Mouse (Mus musculus) testis, postnatal 10 days (tissue): ENCODE measurements around the gene Cga.

Experiments
- DNase-seq: peaks from one replicate; pipeline ENCODE4 v3.0.0; 2021; ENCODE audit warnings: low spot score

Gene Cga

GRCm38 (mm10) chr4:34893479-34893878 is at the start of gene Cga:
TSS of gene Cga (plus strand) at chr4:34893779.
- no peak for DNase-seq

- DNase-seq, result no peak
Observed at GRCm38 (mm10) chr4:34843839-34844238, 49.7 kb upstream of the Cga start.

DNA sequence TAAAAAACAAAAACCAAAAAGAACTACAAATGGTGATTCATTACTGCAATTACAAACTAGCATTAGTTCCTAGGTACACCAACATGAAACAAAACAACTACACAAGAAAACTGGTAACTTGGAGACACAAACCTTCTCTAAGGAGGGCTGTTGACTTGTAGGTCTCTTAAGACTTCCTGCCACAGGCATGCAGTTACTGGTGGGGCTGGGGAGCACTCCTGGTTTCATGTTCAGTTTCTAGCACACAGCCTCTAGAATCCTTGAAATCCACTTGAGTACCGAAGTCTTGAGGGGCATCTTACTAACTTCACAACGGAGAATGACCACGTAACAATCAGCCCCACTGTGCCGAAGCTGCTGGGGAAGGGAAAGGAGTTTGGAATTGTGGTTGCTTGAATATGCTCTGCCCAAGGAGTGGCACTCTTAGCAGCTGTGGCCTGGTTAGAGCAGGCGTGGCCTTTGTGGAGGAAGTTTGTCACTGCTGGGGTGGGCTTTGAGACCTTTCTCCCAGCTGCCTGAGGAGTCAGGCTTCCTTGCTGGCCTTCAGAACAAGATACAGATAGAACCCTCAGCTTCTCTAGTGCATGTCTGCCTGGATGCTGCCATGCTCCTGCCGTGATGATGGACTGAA is 45.8 kb upstream of the Cga start:
- no peak for DNase-seq

GRCm38 (mm10) chr4:34850156-34850555 is 43.4 kb upstream of the Cga start:
- no peak for DNase-seq

- no peak for DNase-seq
Observed at GRCm38 (mm10) chr4:34852051-34852450, 41.5 kb upstream of the Cga start.

DNA sequence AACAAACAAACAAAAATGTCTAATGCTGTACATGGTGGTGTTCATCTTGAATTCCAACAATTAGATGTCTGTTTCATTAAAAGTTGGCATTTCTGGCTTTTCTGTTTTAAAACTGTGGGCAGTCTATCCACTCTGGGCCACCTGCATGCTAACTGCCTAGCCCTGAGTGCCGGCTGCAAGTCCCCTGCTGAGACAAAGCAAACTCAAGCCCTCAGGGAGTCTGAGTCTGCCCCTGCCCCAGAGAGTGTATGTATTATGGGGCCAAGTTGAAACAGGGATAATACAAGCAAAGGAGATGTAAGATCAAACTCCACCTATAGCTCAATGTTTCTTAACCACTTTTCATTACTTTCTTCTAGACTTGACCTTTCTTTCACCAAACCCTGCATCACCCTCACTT is 37.6 kb upstream of the Cga start:
- DNase-seq, result no peak

GRCm38 (mm10) chr4:34858903-34859302 is 34.7 kb upstream of the Cga start:
- DNase-seq, result no peak

DNA sequence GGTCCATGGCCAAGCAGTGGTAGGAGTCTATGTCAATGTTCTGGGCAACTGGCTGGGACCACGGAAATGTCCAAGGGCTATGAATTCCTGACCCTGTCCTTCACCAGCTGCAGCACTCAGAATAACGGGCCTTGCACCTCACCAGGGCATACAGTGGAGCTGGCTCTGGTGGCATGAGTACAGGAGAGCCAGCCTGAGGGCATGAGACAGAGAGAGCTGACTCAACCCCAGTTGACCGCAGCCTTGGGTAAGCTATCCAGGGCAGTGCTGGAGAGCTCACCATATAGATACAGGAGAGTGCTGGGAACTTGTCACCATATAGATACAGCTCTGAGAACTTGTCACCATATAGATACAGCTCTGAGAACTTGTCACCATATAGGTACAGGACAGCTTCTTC is 34.2 kb upstream of the Cga start:
- no peak for DNase-seq

- no peak for DNase-seq
Observed at GRCm38 (mm10) chr4:34861438-34861837, 32.1 kb upstream of the Cga start.

- no peak for DNase-seq
Observed at GRCm38 (mm10) chr4:34869813-34870212, 23.8 kb upstream of the Cga start.

DNA sequence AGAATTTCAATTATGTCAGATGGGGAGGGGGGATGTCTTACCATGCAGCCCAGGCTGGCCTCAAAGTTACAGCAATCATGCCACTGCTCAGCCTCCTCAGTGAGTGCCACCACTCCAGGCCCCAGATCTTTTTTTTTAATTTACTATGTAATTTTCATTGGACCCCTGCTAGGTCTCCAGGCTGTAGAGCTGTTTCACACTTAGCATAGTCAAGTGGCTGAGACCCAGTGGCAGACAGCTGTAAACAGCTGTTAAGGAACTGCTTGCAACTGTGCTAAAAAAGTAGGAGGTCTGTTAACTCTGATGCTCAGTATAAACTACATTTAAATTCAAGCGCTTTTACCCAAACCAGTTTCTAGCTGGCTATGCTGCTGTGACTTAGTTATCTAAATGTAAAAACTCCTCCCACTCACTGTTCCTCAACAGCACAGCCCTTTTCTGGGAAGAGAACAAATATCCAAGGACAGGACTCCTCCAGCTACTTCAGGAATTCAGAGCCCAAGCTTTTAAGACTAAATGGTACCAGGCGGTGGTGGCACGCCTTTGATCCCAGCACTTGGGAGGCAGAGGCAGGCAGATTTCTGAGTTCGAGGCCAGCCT is 20.6 kb upstream of the Cga start:
- no peak for DNase-seq

GRCm38 (mm10) chr4:34874234-34874633 is 19.3 kb upstream of the Cga start:
- no peak for DNase-seq

DNA sequence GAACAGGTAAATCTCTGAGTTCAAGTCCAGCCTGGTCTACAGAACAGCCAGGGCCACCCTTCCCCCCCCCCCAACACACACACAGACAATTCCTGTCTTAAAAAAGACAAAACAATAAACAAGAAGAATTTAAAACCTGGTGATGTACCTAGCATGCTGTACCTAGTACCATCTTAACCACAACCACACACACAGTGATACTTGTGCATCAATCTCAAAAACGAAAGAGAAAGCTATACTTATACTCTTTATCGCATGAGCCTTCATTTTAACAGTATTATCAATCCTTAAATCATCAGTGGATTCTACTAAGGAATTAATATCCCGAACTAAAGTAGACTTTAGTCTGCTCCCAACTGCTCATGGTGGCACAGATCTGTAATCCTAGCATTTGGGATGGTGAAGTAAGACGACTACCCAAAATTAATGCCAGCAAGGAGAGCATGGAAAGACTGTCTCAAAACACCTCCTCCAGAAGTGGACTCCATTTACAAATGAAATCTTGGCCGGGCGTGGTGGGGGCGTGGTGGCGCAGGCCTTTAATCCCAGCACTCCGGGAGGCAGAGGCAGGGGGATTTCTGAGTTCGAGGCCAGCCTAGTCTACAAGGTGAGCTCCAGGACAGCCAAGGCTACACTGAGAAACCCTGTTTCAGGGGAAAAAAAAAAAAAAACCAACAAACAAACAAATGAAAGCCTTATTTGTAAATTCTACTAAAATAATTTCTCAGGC is 12.5 kb upstream of the Cga start:
- DNase-seq, result no peak

GRCm38 (mm10) chr4:34881851-34882250 is 11.7 kb upstream of the Cga start:
- no peak for DNase-seq

DNA sequence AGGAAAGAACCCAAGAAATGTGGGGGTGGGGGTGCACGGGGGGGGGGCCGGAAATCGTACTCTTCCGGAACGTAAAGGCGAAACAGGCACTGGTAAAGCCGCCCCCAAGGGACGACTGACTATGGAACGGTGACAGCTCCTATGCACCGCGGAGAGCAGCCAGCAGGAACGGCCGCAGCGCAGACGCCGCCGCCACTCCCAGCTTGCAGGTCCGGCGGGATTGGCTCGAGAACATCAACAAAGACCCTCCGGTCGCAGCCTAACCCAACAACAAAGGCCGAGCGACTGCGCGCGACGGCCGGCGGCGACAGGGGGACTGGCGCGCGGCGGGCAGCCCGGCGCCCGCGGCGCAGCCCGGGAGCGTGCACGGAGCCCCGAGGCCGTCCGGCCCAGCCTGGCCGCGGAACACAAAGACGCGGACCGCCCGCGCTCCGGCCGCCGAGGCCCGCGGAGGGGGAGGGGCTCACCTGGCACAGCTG is 11.2 kb upstream of the Cga start:
- peak; percentile 66 for DNase-seq

DNA sequence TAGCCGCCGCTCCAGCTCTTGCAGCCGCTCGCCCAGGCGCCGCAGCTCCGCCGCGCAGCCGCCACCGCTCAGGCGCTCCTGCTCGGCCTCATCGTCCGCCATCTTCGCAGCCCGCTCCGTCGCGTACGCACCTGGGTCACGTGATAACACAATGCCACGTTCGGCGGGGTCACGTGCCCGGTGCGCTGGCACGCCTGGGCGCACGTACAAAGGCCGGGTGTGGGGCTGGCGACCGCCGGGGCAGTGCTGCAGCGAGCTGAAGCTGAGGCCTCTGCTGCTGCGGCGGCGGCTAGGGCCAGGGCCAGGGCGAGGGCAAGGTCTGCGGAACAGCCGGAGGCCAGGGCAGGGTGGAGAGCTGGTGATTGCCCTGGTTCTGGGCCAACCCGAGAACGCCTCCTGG is 10.8 kb upstream of the Cga start, which contains the start of gene Zfp292:
Gene Zfp292 (minus strand): TSS at position 143 of the 400 bp plus-strand sequence.
- peak; percentile 92 for DNase-seq

- DNase-seq, result no peak
Observed at GRCm38 (mm10) chr4:34883366-34884029, 10.1 kb upstream of the Cga start.

DNA sequence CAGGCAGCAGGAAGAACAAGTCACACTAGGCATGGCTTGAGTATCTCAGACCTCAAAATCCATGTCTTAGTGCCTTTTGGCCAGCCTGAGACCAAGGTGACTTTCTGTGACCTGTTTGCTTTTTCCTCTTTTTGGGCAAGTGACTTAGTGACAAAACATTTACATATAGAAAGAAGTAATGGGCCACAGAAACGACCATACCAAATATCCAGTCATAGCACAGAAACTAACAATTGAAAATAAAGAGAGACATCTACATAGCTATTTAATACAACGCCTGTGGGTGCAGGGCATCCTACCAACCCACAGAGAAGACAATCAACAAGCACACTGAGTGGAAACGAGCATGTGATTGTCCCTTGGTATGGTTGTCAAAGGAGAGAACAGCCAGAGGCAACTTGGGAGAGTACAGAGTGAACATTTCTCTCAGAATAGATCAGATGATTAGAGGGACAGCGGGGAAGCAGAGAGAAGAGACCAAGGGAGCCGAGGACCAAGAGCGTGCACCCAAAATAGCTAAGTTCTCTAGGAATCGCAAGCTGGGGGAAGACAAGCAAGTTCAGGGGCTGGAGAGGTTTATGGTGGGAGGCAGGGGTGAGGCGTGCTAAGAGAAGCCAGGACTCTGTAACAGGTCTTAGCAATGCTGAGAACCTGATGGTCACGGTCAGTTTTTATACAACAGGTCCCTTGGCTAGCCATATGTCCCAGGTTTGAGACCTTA is 7.8 kb upstream of the Cga start:
- DNase-seq, result no peak

DNA sequence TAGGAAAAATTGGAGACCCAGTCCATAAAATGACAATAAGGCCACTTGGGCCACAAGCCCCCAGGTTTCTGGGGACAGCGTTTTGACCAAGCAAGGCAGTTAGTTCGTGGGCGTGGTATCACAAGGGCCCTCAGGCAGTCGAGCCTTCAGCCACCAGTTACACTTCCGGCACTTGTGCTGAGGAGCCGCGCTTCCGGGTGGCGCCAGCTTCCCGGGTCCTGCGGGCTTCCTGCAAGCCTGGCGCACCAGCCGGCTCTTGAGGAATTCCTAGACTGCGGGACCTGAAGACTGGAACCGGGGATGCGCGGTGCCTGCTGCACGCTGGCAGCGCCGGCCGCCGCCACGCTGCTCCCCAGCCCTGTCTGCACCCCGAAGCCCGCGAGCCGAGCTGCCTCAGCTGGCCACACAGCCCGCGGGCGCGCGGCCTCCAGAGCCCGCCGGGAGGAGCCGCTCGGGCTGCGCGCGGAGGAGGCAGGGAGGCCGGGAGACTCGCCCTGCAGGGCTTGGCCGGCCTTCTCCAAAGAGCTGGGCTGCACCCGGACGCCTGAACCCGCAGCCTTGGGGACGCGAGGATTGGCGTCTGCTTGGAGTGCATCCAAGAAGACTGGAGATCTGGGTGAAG is 7.0 kb upstream of the Cga start:
- peak; percentile 81 for DNase-seq

DNA sequence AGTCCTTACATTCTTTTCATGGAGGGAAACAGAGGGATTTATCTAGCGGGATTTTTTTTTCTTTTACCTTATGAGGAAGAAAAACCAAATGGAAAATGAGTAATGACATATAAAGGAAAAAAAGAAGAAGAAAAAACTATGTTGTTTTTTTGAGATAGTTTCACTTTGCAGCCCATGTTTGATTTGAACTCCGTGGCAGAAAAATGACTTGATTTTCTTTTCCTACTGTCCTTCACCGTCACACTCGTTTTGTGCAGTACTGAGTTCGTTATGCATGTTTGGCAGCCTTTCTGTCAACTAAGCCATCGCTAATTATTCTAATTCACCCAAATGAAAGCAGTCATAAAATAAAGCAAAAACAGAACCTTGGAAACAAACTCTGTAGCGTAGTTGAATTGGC is 6.3 kb upstream of the Cga start:
- DNase-seq, result no peak

DNA sequence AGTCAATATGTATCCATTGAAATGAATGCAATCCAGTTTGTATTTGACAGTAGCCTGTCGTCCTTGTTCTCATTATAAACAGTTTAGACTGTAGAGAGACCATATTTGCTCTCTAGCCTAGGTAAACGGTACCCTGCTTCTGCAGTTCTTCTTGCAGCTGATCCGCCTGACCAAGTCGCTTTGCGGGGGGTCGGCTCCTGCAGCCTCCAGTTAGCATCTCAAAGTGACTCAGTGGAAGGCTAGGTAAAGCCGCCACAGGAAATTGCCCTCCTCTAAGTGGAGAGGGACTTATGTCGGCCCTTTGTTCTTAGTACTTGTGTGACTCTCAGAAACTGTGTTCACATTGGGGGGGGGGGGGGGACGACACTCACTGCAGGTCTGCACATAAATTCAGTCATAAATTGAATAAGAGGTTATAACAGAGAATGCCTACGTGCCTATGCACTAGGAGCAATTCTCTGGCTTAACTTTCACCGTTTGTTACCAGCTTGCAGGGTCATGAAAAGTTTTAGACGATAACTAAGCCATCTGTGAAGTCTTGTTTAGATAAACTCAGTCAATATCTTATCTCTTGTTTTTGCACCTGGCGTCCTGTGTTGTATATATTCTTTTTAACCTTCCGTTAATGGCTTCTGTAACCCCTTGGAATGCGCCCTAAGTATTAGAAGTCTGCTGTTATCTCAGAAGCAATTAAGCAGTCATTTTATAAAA is 4.3 kb upstream of the Cga start:
- no peak for DNase-seq
